ENCODE assay signal across 15 mouse cellular contexts in the genomic region with DNA sequence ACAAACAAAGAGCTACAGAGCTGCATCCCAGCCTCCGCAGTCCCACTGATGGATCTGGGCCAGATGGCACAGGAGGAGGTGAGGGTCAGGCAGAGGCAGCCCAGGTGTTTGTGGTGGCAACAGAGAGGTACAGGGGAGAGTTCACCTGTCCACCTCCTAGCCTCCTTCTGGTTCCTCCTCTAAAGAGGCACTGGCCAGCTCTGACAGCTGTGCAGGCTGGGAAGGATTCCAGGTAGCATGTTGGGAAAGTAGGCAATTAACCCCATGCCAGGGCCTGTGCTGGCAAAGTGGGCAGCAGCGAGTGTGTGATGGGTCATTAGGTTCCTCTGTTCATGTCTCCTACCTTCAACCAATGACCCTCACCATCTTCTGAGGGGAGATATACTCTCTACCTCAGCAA.
DNase-seq lines count a peak whose midpoint lies in the region.
"Had no signal": no experiment of that assay in that cellular context is flagged by ENCODE, and none has a peak within 500 bp of the region (broad histone marks: within the 10 kb centered on the region; RNA-seq: fewer than 3 reads in every experiment).

No protein-coding gene starts in this region.

- intact Hi-C loops in left cerebral cortex, postnatal 4 days (cut with DNase I): no loop called here

- peak; percentile 13 for DNase-seq in adrenal gland, postnatal 14 days
- no peak for DNase-seq in adrenal gland, adult 8-10 months
- DNase-seq in left cerebral cortex, postnatal 4 days: peak; percentile 71
- DNase-seq in left cerebral cortex, adult 11 months (ENCODE audit: low spot score): no peak
- peak; percentile 23 to 47 for DNase-seq in cerebellum, adult 18-20 months
- peak; percentile 85 to 87 for DNase-seq in cerebellum, postnatal 10 days
- DNase-seq in layer of hippocampus, postnatal 25 days (ENCODE audit: extremely low spot score in 1 of 2, low spot score in 1 of 2): no peak
- no peak for DNase-seq in thymus, postnatal 4 days
- DNase-seq: adrenal gland, postnatal 25 days; B cell, adult 2 months; gastrocnemius, adult 2 months; gastrocnemius, postnatal 25 days; heart, adult 11 months; heart, postnatal 36 days; kidney, adult 11 months had no signal

Comparison
In these comparisons a context has a peak if more than half of its experiments do, and no peak if none do; other contexts are left out.
1. DNase-seq: peak in adrenal gland, postnatal 14 days (single experiment), left cerebral cortex, postnatal 4 days (single experiment), cerebellum, adult 18-20 months (2 of 2) and cerebellum, postnatal 10 days (2 of 2); none in adrenal gland, adult 8-10 months (single experiment), left cerebral cortex, adult 11 months (single experiment), layer of hippocampus, postnatal 25 days (0 of 2) and thymus, postnatal 4 days (single experiment).